Mouse (Mus musculus) stomach, embryonic 16.5 days (tissue): ENCODE results near the gene Aldh9a1. TPM values are rescaled to one million over a fixed set of nuclear protein-coding genes. Genes with fewer than 3 reads are reported as not detected.
A peak's percentile ranks its signal among the peaks of the same experiment; 100 is the strongest.

Experiments
- ATAC-seq: fragments of 200-750 bp; cut with Nextera tagmentation; 2 replicates; pipeline ENCODE4 v1.8.0; 2017; ENCODE audit warnings: moderate number of reproducible peaks, moderate TSS enrichment; ENCODE audit not compliant: insufficient read depth, low FRiP score
- H3K27ac ChIP-seq: fragments of 300-500 bp; sonication (generic); 2 replicates; pipeline ENCODE4 v1.5.1; 2014; ENCODE audit warnings: low read length
- H3K27me3 ChIP-seq: fragments of 300-500 bp; sonication (generic); 2 replicates; pipeline ENCODE4 v1.6.1; 2014; ENCODE audit warnings: low read length, control low read depth, mixed read lengths; ENCODE audit not compliant: control insufficient read depth, insufficient read depth
- H3K36me3 ChIP-seq: fragments of 300-500 bp; sonication (generic); 2 replicates; pipeline ENCODE4 v1.6.1; 2014; ENCODE audit warnings: low read length; ENCODE audit not compliant: control insufficient read depth, insufficient read depth
- H3K4me1 ChIP-seq: fragments of 300-500 bp; sonication (generic); 2 replicates; pipeline ENCODE4 v1.6.1; 2014; ENCODE audit warnings: low read length, control low read depth, mixed read lengths; ENCODE audit not compliant: control insufficient read depth, insufficient read depth
- H3K4me2 ChIP-seq: fragments of 300-500 bp; sonication (generic); 2 replicates; pipeline ENCODE4 v1.6.1; 2014; ENCODE audit warnings: low read depth, low read length, mixed read lengths
- H3K4me3 ChIP-seq: fragments of 300-500 bp; sonication (generic); replicated peaks from 2 replicates; pipeline ENCODE4 v1.5.1; 2014; ENCODE audit warnings: mild to moderate bottlenecking, low read length
- H3K9ac ChIP-seq: fragments of 300-500 bp; sonication (generic); 2 replicates; pipeline ENCODE4 v1.6.1; 2014; ENCODE audit warnings: low read length
- H3K9me3 ChIP-seq: fragments of 300-500 bp; sonication (generic); replicated peaks from 2 replicates; pipeline ENCODE4 v1.6.1; 2016; ENCODE audit warnings: low read length, control low read depth; ENCODE audit not compliant: control insufficient read depth
- WGBS: fragments of 180-500 bp; shearing (Covaris S2); extraction: QIAGEN DNeasy Blood & Tissue Kit; methylation state at CpG from one replicate; pipeline ENCODE4 v1.1.7; 2014; 5-methylcytosine and 5-hydroxymethylcytosine counted together
- polyA plus RNA-seq: library from polyadenylated mRNA; unstranded; fragments of >200 nt; fragmentation: Nextera tagmentation; extraction: Ambion mirVana; gene quantifications from 2 replicates; pipeline ENCODE4 v1.2.1, GENCODE M21; 2015

The Aldh9a1 gene
- polyA plus RNA-seq, 1 experiment from 2014 or later, result 84.8 TPM

- H3K36me3 ChIP-seq, result 0 out of 2 replicates have a peak, but pooled peaks cover 4% of the 10 kb centered on the region
- H3K27me3 ChIP-seq, result no peaks in the 10 kb centered on the region
- WGBS, result 68% methylated on average over 5 of the region's 5 CpGs
- H3K27ac ChIP-seq, result no peak overlapping the region
- no peaks in the 10 kb centered on the region for H3K9me3 ChIP-seq
- no peak overlapping the region for H3K4me3 ChIP-seq
- H3K4me2 ChIP-seq, result no peak overlapping the region
- H3K9ac ChIP-seq, result no peak overlapping the region
- no peaks in the 10 kb centered on the region for H3K4me1 ChIP-seq
- no peak for ATAC-seq
Observed at GRCm38 (mm10) chr1:167363322-167363721, 13.5 kb downstream of the Aldh9a1 start.

- WGBS, result 88% methylated on average over 7 of the region's 7 CpGs
- no peak overlapping the region for H3K9ac ChIP-seq
- ATAC-seq, result no peak
Observed at GRCm38 (mm10) chr1:167365808-167366207, 16.0 kb downstream of the Aldh9a1 start.

GRCm38 (mm10) chr1:167366621-167367020, 16.8 kb downstream of the Aldh9a1 start:
- H3K4me2 ChIP-seq, result no peak overlapping the region
- H3K36me3 ChIP-seq, result 0 out of 2 replicates have a peak, but pooled peaks cover 4% of the 10 kb centered on the region
- H3K27me3 ChIP-seq, result no peaks in the 10 kb centered on the region
- H3K4me3 ChIP-seq, result no peak overlapping the region
- H3K9ac ChIP-seq, result no peak overlapping the region
- WGBS, result 90% methylated on average over 6 of the region's 6 CpGs
- ATAC-seq, result no peak
- H3K9me3 ChIP-seq, result no peaks in the 10 kb centered on the region
- no peak overlapping the region for H3K27ac ChIP-seq
- no peaks in the 10 kb centered on the region for H3K4me1 ChIP-seq

More at GRCm38 (mm10) chr1:167365808-167366207, 16.0 kb downstream of the Aldh9a1 start:
- Histone ChIP-seq H3K4me3 (no peak overlapping the region), H3K27me3 (no peaks in the 10 kb centered on the region), H3K4me2 (no peak overlapping the region), H3K4me1 (no peaks in the 10 kb centered on the region), H3K9me3 (no peaks in the 10 kb centered on the region), H3K36me3 (0 out of 2 replicates have a peak, but pooled peaks cover 4% of the 10 kb centered on the region), H3K27ac (no peak overlapping the region)

GRCm38 (mm10) chr1:167368018-167368417, 18.2 kb downstream of the Aldh9a1 start:
- ATAC-seq, result no peak
- Histone ChIP-seq H3K4me2 (no peak overlapping the region), H3K27me3 (no peaks in the 10 kb centered on the region), H3K9ac (no peak overlapping the region), H3K36me3 (0 out of 2 replicates have a peak, but pooled peaks cover 2% of the 10 kb centered on the region), H3K27ac (no peak overlapping the region), H3K4me1 (no peaks in the 10 kb centered on the region), H3K4me3 (no peak overlapping the region), H3K9me3 (no peaks in the 10 kb centered on the region)
- 88% methylated on average over 4 of the region's 4 CpGs for WGBS

- no peaks in the 10 kb centered on the region for H3K4me1 ChIP-seq
- no peak for ATAC-seq
- H3K9ac ChIP-seq, result no peak overlapping the region
- 0 out of 2 replicates have a peak, but pooled peaks cover 2% of the 10 kb centered on the region for H3K36me3 ChIP-seq
- H3K27ac ChIP-seq, result no peak overlapping the region
- H3K4me2 ChIP-seq, result no peak overlapping the region
- H3K27me3 ChIP-seq, result no peaks in the 10 kb centered on the region
- no peak overlapping the region for H3K4me3 ChIP-seq
- WGBS, result 77% methylated on average over 7 of the region's 7 CpGs
- H3K9me3 ChIP-seq, result no peaks in the 10 kb centered on the region
Observed at GRCm38 (mm10) chr1:167368513-167368912, 18.7 kb downstream of the Aldh9a1 start.

- peak; percentile 23; the same call in 1 of the 2 replicates for ATAC-seq
- Histone ChIP-seq H3K27me3 (no peaks in the 10 kb centered on the region), H3K27ac (no peak overlapping the region), H3K4me1 (peaks cover 4% of the 10 kb centered on the region; the same call in 1 of the 2 replicates), H3K4me3 (no peak overlapping the region), H3K9ac (no peak overlapping the region), H3K36me3 (0 out of 2 replicates have a peak, but pooled peaks cover 2% of the 10 kb centered on the region), H3K4me2 (no peak overlapping the region), H3K9me3 (no peaks in the 10 kb centered on the region)
- WGBS, result 11% methylated on average over 7 of the region's 7 CpGs
Observed at GRCm38 (mm10) chr1:167369905-167370304, 20.1 kb downstream of the Aldh9a1 start.

- no peak overlapping the region for H3K4me2 ChIP-seq
- no peak overlapping the region for H3K4me3 ChIP-seq
- H3K4me1 ChIP-seq, result peaks cover 4% of the 10 kb centered on the region; the same call in 1 of the 2 replicates
- no peak overlapping the region for H3K27ac ChIP-seq
- no peak overlapping the region for H3K9ac ChIP-seq
- WGBS, result 93% methylated on average over 7 of the region's 7 CpGs
- ATAC-seq, result no peak
- H3K27me3 ChIP-seq, result no peaks in the 10 kb centered on the region
- H3K9me3 ChIP-seq, result no peaks in the 10 kb centered on the region
- H3K36me3 ChIP-seq, result peaks cover 11% of the 10 kb centered on the region; the same call in 1 of the 2 replicates
Observed at GRCm38 (mm10) chr1:167372739-167373138, 22.9 kb downstream of the Aldh9a1 start.

- Histone ChIP-seq H3K27ac (peak overlapping the region; percentile 66), H3K9me3 (no peaks in the 10 kb centered on the region), H3K4me1 (peaks cover 4% of the 10 kb centered on the region; the same call in 1 of the 2 replicates), H3K4me2 (peak overlapping the region; percentile 13; the same call in 1 of the 2 replicates), H3K9ac (no peak overlapping the region), H3K27me3 (no peaks in the 10 kb centered on the region), H3K4me3 (no peak overlapping the region), H3K36me3 (peaks cover 11% of the 10 kb centered on the region; the same call in 1 of the 2 replicates)
- 25% methylated on average over 15 of the region's 15 CpGs for WGBS
- peak; percentile 67 for ATAC-seq
Observed at GRCm38 (mm10) chr1:167374003-167374784, 24.4 kb downstream of the Aldh9a1 start.

GRCm38 (mm10) chr1:167374942-167375341, 25.2 kb downstream of the Aldh9a1 start:
- Histone ChIP-seq H3K27ac (peak overlapping the region; percentile 66), H3K27me3 (no peaks in the 10 kb centered on the region), H3K4me3 (no peak overlapping the region), H3K36me3 (peaks cover 11% of the 10 kb centered on the region; the same call in 1 of the 2 replicates), H3K9me3 (no peaks in the 10 kb centered on the region), H3K9ac (no peak overlapping the region), H3K4me2 (peak overlapping the region; percentile 13; the same call in 1 of the 2 replicates), H3K4me1 (peaks cover 4% of the 10 kb centered on the region; the same call in 1 of the 2 replicates)
- 42% methylated on average over 2 of the region's 2 CpGs for WGBS
- ATAC-seq, result no peak
